Mouse (Mus musculus) kidney, postnatal 25 days (tissue): Measurements from ENCODE around the gene Pola1.
A peak's percentile ranks its signal among the peaks of the same experiment; 100 is the strongest.

Source experiments
- DNase-seq, 2 experiments: peaks; one replicate each; pipeline ENCODE4 v3.0.0; 2021; ENCODE audit warnings: mixed read lengths in 2 of 2

Gene Pola1

DNA sequence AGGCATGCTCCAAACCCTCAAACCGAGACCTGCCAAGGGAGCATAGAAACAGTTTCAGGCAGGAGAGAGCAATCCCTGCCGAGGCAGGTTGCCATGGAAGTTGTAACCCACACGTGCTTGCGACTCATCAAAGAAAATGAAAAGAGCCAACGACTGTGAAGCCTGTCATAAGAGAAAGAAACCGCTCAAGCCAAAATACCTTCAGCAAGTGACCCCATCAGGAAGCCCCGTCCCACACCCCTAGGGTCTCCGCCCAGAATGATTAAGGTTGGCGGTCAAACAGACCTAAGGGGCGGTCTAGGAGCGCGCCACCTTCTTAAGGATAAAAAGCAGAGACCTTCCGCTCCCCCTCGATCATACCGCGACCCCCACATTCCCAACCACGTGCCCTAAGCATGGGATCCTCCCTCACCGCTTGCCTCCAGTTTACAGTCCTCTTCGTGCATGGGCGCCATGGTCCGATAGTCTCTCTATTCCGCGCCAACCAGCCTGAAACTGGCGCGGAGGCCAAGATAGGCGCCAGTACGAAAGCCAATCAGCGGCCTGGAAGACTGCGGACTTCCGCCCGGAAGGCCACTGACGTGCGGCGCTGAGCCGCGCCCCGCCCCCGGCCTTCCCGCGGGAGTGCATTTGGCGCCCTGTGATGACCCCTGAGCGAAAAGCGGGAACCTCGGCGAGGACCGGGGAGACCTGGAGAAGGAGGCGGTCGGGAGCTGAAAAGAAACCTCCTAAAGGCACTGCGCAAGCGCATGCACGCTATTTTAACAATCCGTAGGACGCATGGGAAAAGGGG, at the start of gene Pola1:
TSS of gene Pola1 (minus strand) at position 499 of the 793 bp plus-strand sequence.
- DNase-seq, result peak; percentile 82 to 94

DNA sequence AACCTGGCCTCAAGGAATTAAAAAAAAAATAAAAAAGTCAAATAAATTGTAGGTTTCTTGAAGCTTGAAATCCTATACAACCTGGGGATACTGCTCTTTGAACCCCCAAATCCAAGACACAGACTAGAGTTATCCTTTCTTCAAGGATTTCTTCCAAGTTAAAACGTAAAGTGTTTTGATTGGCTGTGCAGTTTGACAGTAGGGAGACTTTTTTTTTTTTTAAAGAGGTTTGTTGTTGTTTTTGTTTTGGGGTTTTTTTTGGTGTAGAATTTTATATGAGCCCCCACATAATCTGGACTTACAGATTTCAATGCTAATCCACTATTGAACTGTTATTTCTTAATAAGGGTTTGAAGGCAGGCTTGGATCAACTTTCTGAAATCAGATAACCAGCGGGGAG, 44.3 kb upstream of the Pola1 start:
- DNase-seq, result no peak

DNA sequence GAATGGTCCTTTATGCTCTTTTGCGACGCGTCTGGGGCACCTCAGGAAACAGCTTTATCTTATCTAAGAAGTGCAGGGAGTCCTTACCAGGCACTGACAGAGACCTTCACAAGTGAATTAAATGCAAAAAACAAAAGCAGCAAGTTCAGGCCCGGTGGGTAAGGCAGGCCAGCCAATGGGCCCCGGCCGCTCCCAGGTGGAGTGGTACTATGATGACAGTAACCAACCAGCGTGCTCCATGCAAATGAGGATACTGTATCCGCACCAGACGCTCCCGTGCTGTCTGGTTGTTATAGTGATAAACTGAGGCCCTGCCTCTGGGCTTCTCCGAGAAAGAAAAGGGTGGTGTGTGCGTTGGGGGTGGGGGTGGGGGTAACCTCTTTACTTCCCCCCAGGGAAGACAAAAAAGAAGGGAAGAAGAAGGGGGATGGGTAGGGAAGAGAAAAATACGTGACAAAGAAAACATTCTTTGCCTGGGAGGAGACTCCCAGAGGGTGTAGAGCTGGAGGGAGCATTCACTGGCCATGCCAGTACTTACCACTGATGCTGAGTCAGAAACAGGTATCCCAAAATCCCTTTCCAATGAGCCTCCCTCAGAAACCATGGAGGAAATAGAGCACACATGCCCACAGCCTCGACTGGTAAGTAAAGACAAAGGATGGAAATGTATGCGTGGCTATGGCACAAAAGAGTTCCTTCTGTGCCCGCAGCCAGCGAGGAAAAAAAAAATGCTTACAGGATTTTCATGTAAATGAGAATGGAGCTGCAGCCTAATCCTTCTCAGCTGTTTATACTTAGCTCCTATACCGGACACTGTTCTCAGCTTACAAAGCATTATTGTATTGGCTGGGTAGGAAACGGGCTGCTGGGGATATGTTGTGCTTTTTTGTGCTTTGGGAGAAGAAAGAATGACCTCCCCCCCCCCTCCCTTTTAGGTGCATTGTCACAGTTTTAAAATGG, 43.2 kb upstream of the Pola1 start:
- DNase-seq, result peak; percentile 13 to 51

DNA sequence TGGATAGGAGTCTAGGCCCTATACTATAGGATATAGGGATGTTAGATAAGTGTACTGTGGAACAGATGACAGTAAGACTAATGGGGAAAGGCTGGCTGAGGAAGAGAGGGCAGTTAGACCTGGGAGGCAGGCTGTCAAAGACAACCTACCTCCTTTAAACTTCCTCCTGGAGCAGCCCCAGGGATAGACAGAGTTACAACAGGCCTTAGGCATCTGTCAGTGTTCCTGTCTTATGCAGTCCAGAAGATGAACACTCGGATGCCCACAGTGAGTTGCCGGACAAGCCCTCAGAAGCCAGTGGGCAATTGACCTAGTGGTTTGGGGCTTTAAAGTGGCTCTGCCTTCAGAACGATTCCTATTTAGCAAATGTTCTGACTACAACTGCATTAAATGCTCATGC, 42.5 kb upstream of the Pola1 start:
- no peak for DNase-seq

DNA sequence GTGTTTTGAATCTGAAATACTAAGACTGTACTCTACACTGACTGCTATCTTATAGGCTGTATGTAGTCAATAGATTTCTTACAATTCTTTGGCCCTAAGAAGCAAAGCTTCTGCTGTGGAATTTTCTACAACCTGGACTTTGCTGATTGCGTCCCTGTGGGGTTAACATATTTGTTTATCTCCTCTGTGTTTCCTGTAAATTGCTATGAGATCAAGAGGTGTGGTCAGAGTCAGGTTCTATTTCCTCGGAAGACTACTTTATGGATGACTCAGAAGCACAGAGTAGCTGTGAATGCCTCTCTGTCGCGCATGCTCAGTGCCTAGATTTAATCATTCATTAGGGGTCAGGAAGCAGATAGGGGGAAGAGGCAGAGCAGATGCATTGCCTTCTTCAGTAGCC, 32.8 kb upstream of the Pola1 start:
- no peak for DNase-seq

DNA sequence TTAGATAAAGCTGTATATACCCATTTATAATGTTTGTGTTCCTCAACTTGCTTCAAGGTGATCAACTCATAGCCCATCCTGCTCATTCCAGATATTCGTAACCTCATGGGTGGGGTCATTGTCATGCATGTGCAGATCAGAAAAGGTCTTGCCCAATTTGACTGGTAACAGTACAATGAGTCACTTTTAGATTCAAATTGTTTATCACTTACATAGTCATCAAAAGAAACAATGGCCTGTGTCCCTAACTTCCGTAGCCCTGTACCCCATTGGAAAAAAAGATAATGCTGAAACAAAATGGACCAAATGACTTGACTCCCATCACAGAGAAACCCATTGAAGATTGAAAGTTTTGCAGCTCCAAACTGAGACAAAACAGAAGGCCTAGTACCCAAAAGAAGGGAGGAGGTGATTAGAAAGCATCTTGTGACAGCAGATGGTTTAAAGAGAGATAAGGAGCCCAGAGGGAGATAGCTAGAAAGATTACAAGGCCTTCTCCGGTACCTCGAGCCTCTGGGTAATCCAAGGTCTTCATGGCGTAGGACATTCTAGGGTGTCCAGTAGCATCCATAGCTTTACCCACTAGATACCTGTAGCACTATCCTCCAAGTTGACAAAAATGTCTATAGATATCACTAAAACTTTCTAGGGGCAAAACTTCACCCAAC, 32.1 kb upstream of the Pola1 start:
- no peak for DNase-seq

DNA sequence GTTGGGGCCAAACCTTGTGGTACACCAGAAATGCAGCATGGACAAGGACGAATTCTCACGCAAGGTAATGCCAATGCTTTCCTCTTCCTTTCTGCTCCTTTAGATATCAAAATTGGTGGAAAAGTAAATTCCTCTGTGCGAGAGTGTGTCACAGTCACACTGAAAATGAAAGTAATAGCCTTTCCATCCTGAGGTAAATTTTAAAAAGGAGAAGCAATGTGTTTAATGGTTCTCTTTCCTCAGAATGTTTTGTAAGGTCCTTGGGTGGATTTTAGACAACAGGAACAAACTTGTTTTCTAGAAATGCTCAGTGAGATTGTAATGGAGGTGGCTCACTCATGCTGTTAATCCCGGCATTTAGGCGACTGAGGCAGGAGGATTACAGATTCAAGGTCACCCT, 23.2 kb upstream of the Pola1 start:
- no peak for DNase-seq

DNA sequence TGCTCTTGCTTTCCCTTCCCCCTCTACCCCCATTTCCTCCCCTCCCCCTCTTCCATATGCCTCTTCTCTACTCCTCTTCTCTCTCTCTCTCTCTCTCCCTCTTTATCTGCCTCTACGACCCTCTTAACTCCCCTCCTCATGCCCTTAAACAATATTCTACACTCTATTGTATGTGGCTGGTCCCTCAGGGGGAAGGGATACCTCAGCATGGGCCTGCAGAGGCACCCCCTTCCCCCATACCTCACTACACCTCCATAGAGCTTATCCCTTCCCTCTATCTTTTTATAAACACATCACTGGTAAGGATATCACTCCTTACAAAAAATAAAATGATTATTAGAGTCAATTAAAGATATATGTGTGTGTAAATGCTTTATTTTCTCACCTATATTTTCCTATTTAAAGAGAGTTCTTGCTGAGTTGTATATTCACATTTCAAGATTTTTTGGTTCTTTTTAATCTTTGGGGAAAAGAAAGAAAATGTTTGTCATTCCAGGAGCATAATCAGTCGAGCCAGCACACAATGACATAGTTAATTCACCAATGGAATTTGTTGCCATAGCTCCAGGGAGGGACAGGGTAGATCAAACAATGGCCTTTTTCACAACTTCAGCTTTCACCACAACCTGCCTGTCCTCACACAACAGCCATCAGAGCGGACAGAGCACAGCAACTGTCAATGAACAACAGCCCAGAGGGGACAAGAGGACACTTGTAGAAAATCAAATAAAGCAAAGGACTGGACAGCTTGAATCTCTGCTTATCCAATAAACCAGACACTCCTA, 22.5 kb upstream of the Pola1 start, which contains the start of gene Pcyt1b:
TSS of gene Pcyt1b (plus strand) at position 646 of the 785 bp plus-strand sequence.
- no peak for DNase-seq

DNA sequence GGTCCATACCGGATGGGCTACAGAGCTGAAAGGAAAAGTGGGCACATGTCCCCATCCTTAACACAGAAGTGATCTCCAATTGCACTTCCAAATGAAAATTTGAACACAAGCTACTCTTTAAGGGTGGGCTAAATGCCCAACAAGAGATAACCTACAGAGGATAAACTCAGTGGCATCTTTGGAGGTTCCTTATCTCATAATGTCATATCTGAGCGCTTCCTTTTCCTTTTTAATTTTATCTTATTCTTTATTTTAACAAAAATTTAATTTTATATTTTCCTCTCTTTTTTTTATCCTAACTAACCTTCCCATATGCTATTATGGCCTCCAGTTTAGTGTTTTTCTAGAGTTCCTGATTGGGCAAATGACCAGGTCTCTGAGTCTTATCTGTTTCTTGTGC, 18.8 kb upstream of the Pola1 start:
- DNase-seq, result no peak

DNA sequence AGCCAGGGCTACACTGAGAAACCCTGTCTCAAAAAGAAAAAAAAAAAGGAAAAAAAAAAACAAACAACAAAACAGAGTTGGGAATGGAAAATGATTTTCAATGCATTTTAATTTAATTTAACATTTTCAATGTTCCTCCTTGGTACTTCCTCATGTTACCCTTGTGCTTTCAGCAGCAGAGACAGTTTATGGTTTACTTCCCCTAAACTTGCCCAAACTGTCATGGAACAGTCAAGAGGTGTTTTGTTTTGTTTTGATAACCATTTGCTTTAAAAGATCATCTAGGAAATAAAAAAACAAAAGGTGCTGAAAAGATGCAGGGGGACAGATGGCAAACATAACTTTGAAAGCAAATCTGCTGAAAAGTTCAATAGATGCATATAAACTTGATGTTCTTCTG, 12.1 kb upstream of the Pola1 start:
- no peak for DNase-seq

DNA sequence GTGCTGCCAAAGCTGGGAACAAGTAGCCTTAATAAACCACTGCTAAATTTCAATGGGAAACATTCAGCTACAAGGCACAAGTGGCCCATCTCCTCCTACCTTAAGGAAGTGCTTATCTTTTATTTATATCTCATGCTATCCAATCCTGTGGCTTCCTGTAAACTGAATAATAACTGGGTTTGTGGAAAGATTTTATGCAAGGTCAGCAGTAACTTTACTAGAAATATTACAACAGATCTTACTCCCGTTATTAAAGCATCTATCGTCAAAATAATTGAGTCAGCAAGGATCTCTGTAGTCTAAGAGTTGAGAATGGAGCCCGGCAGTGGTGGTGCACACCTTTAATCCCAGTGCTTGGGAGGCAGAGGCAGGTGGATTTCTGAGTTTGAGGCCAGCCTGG, 11.6 kb upstream of the Pola1 start:
- no peak for DNase-seq

DNA sequence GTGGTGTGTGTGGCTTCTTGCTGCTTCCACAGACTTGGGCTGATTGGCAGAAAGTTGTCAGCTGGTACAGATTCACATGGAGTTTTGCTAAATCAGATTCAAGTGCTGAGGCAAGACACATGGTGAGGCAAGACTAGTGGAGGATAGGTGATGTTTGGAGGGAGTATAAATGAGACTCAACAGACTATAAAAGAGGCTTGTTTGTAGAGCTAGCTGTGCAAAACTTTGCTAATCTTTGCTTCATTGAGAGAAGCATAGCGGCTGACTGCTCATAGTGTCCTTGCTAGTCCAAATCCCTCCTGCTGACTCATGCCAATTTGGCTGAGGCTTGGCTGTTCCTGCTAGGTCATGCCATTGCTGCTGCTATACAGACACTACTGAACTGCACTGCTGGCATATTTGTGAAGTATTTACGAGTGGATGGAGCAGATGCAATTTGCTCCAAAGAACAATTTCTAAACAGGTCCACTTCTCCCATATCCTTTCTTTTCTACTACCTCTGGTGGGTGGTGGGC, 3.0 kb upstream of the Pola1 start:
- DNase-seq, result no peak

DNA sequence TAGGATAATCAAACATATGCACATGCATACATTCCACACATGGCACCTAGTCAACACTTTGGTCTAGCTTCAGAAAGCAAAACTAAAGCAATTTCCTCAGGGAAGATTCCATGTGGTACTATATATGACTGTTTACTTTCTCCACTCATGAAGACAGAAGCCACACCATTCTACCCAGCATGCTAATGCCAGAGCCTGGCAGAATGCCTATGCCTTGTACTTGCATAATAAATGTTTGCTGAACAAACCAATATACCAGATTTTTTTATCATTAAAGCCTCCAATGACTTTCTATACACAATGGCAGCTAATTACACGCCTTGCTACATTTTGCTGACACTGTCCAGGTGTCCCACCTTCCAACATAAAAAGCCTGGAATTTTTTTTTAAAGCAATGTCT, 1.7 kb downstream of the Pola1 start:
- DNase-seq, result no peak

DNA sequence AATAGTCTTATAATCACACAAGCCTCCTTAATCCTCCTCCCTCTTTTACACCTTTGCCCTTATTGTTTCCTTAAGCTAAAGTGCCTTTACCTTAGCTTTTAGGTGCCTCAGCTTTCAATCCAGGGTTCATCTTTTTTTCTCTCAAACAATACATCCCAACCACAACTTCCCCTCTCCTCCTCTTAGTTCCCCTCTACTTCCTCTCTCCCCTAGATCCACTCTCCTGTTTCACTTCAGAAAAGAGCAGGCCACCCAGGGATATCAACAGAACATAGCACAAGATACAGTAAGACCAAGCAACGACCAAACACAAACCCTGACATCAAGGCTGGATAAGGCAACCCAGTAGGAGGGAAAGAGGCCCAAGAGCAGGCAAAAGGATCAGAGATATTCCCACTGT, 29.7 kb downstream of the Pola1 start:
- no peak for DNase-seq

DNA sequence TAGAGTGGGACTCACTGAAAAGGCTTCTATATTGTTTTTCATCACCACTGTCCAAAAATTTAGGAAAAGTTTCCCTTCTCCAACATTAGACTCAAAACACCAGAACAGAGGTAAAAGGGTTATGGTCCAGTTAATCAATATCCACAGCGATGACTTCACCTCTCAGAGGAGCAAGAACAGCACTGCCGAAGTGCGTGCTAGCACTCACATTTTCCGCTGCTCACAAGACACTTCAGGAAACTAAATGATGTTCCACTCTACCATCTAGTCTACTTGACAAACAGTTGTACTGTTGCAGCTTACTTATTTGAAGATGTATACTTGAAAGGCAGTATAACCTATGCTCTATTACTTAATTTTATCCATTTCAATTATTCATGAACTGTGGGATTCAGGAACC, 37.7 kb downstream of the Pola1 start:
- DNase-seq, result no peak

DNA sequence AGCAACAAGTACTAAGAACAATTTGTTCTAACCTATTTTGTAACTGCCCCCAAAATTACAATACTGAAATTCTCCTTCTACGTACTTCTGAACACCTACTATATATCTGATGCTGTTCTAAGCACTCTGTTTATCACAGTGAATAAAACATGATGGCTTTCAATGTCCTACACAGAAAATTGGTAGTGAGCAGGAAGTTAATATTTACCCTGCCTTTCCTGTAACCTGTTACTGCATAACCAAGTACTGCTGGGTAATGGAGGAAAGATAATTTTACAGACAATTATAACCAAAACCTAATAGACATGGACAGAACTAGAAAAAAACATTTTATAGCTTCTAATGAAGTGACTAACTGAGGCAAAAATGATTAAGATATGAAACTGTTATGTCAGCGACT, 51.0 kb downstream of the Pola1 start:
- DNase-seq, result no peak

DNA sequence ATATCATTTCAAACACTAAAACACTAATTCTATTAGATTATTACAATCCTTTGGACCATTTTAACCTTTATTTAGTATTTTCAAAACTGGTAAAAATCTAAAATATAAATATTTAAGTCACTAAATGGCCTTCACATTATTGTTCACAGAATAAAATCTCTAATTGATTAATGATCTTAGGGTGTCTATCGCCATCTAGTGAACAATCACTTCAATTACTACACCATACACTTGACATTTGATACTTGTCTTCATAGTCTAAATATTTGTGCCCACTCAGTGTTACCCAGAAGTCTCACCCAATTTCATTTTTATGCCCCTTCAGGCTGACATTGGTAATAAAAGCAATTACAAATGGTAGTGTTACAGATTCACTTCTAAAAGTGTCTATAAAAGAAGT, 74.8 kb downstream of the Pola1 start:
- DNase-seq, result no peak

DNA sequence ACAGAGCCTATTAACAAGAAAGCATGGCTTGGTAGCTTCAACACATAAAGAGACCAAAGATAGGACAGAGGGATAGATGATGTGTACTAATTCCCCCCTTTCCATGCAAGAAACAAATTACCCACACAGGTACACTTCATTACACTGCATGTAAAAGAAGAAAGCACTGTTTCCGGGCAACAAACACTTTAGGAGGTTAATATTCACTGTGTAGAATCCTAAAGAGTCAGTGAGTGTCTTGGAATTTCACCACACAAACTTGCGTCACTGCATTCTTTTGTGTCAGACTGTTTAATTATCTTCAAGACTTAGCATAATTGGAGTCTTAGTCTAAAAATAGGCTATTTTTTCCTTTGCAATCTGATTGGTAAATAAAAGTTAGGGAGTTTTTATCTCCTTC, 92.2 kb downstream of the Pola1 start:
- DNase-seq, result no peak

DNA sequence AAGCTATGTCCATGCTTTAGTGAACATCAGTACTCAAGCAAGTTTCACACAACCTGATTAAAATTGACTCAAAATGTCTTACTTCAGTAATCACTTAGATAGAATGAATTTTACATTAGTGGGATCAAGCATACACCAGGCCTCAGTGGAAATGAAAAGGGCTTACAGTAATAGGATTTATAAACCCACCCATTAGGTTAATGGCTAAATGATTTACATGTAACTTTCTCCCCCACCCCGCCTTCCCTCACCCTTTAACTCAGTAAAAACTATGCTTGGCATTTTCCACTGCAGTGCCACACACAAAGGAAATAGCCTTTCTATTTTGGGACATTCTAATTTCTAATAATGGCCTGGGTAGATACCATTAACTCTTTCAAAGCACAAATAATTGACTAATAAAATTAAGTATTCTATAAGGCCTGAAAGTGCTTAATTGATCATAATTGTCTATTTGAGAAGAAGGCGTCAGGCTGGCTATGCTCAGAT, 129.0 kb downstream of the Pola1 start:
- peak in 1 of 2 experiments; percentile 2 for DNase-seq

DNA sequence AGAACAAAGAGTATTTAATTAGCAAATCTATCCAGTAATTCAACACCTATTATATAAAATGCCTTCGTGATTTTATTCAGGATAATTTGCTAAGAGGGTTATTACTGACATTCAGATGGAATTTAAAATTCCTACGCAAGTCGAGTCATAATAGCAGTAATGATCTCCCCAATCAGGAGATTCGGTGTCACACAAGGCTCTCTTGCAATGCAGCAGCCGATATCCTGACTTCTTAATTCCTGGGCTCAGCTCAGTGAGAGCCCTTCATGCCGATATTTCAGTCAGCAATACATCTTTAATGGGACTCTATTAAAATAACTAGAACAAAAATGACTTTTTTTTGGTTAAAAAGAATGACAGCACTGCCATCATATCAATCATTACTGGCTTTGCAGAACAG, 134.4 kb downstream of the Pola1 start:
- DNase-seq, result no peak

DNA sequence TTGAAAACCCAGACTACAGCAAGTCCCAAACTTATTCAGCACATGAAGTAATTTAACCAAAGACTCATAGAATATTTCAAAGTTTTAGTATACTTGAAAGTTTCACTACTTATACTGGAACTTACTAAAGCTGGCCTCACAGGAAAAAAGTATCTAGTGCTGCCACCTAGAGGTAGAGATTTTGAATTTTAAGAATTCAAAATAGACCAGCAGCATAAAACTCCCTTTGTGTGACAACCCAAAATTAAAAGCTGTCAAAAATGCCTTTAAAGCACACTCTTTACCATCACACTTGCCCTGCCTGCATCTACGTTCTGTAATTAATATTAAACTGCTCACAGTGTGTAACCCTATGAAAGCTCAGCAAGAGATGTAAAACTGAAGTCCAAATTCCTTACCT, 166.2 kb downstream of the Pola1 start:
- no peak for DNase-seq

DNA sequence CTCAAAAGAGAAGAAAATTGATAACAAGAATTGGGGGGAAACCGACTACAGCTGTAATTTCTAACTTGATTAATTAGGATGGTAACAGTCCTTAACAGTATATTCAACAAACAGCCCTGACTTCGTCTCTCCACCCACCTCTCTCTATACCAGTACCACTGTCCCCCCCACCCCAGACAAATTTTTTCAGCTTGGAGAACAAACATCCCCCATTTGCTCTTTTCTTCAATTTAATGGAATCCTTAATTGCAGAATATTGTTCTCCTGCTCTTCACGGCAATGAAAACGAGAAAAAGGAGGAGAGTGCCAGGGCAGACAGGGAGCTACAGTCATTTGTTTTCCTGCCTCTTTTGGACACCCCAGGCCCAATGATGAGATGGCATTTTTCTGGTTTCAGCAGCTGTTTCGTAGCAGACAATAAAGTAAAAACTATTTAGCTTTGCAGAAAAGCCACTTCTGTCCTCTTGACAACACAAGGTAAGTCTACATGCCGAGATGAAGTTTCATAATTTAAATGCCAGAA, 202.2 kb downstream of the Pola1 start:
- DNase-seq, result no peak
